Mouse (Mus musculus) WW6 (cell line): Measurements from ENCODE around the gene Tmc1.
A peak's percentile ranks its signal among the peaks of the same experiment; 100 is the strongest.

ENCODE experiments used
- DNase-seq: peaks from one replicate; pipeline ENCODE4 v3.0.0-alpha.2; 2013; ENCODE audit warnings: low read depth, low spot score

Tmc1 gene

GRCm38 (mm10) chr19:20953874-20954273 lies at the start of gene Tmc1:
Gene Tmc1, minus strand, starts transcription at chr19:20954202.
- DNase-seq, result no peak

- no peak for DNase-seq
These were observed 47.5 kb upstream of the Tmc1 start for GRCm38 (mm10) chr19:21001552-21001951.

- no peak for DNase-seq
These were observed 25.2 kb upstream of the Tmc1 start for GRCm38 (mm10) chr19:20979244-20979643.

GRCm38 (mm10) chr19:20978148-20978547 lies 24.1 kb upstream of the Tmc1 start:
- no peak for DNase-seq

GRCm38 (mm10) chr19:20971926-20972325 lies 17.9 kb upstream of the Tmc1 start:
- DNase-seq, result no peak

GRCm38 (mm10) chr19:20954815-20955214 lies 813 bp upstream of the Tmc1 start:
- DNase-seq, result no peak

GRCm38 (mm10) chr19:20944446-20944845 lies 9.6 kb downstream of the Tmc1 start:
- no peak for DNase-seq

- DNase-seq, result no peak
These were observed 29.7 kb downstream of the Tmc1 start for GRCm38 (mm10) chr19:20924282-20924681.

- peak; percentile 43 for DNase-seq
These were observed 30.4 kb downstream of the Tmc1 start for GRCm38 (mm10) chr19:20923336-20924211.

GRCm38 (mm10) chr19:20918241-20918640 lies 35.8 kb downstream of the Tmc1 start:
- DNase-seq, result no peak

GRCm38 (mm10) chr19:20915151-20915550 lies 38.9 kb downstream of the Tmc1 start:
- no peak for DNase-seq

- DNase-seq, result no peak
These were observed 43.6 kb downstream of the Tmc1 start for GRCm38 (mm10) chr19:20910356-20910755.

- no peak for DNase-seq
These were observed 72.8 kb downstream of the Tmc1 start for GRCm38 (mm10) chr19:20881205-20881604.

GRCm38 (mm10) chr19:20875881-20876280 lies 78.1 kb downstream of the Tmc1 start:
- no peak for DNase-seq

GRCm38 (mm10) chr19:20861779-20862178 lies 92.2 kb downstream of the Tmc1 start:
- no peak for DNase-seq

GRCm38 (mm10) chr19:20860270-20860669 lies 93.7 kb downstream of the Tmc1 start:
- DNase-seq, result no peak

- no peak for DNase-seq
These were observed 96.2 kb downstream of the Tmc1 start for GRCm38 (mm10) chr19:20857819-20858218.

GRCm38 (mm10) chr19:20848906-20849305 lies 105.1 kb downstream of the Tmc1 start:
- no peak for DNase-seq

- DNase-seq, result no peak
These were observed 106.4 kb downstream of the Tmc1 start for GRCm38 (mm10) chr19:20847476-20848073.

- DNase-seq, result no peak
These were observed 116.6 kb downstream of the Tmc1 start for GRCm38 (mm10) chr19:20837422-20837821.

GRCm38 (mm10) chr19:20836055-20836845 lies 117.8 kb downstream of the Tmc1 start:
- DNase-seq, result no peak

- DNase-seq, result no peak
These were observed 119.1 kb downstream of the Tmc1 start for GRCm38 (mm10) chr19:20834895-20835294.
